Mouse (Mus musculus): ENCODE results near the gene Ppp3cb.
A peak's percentile ranks its signal among the peaks of the same experiment; 100 is the strongest.

Ppp3cb gene

DNA sequence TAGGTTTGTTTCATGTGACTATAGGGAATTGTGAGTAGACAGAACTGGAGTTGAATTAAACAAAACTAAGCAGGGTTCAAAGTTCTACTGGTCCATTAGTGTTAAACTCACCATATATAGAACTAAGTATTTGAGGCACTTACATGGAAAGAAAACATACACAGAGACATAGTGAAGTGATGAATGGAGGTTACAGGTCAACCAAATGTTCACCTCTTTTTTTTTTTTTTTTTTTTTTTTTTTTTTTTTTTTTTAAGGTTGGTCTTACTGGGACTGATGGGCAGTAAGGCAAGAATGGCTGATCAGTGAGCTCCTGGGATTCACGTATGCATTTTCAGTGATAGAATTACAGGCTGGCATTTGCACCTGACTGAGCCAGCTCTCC is 66.2 kb downstream of the Ppp3cb start:
- DNase-seq (ENCODE audit: low spot score in 2 of 2), result no peak

DNA sequence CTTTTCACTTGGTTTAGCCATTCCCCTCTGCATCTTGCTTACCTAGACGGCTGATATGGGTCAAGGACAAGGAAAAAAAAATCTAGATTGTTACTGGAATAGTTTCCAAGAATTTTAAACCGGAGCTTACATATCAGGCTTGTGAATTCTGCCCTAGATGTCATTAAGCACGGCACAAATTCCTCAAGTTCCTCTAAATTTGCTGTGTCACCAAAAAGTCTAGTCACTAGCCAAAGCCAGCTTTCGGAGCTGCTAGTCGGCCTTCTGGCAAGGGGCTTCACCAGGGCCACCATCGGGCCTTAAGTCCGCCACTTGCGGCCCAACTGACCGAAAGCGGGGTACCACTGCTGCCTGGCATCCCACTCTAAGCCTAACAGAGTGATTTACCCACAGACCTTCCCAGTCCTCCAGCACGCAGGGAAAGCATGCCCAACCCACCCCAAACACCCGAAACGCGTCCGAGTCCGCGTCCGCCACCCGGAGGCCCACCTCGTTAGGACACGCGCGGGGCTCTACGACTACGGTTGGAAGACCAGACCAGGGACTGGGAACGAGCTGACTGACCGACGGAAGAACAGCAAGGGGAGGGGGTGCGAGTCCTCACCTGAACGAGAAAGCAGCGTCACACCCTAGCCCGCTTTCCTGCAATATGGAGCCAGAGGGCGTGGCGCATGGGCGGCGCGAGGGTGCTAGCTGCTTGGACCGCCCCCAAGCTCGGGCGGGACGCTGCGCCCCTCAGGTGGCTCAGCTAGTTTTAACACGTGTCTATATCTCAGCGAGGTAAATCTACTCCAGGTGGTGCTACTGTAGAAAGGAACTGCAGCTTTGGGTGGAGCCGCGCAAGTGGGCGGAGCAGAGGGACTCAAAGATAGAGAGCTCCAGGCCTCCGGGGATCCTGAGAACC is 66.8 kb downstream of the Ppp3cb start, which contains the start of gene Anxa7:
TSS of gene Anxa7 (minus strand) at position 843 of the 904 bp plus-strand sequence.
- peak; percentile 42 to 77 for DNase-seq (ENCODE audit: low spot score in 2 of 2)

DNA sequence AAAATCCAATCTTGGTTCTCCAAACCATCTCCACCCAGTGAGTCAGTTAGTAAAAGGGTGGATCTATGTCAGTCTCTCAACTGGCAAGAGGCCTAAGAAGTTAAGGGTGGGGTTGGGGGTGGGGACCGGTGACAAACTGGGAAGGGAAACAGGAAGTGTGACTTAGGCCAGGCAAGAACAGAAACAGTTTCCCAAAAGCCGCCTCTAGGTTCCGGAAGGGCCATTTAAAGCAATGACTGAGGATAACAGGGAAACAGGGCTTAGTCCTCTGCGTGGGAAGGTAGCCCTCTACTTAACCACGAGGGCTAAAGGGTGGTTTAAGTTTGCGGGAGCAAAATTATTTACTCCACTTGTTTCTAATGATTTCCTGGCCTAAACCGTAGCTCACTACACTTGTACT is 67.6 kb downstream of the Ppp3cb start:
- peak in 1 of 2 experiments; percentile 8 for DNase-seq (ENCODE audit: low spot score in 2 of 2)

DNA sequence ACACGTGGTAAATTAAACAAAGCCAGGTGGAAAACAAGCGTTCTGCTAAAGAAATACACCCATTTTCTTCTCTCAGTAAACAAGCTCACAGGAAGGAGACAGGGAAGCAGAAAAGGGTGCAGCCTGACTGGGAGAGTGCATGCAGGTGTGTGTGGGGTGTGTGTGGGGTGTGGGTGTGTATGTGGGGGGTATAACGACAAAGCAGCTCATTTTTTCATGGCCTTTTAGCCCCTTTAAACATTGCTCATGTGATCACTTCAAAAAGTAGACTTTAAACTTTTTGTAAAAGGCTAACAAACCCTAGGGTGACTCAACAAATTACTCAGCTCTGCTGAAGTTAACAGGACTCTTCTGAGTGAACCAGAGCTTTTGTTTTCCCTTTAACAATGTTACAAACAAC is 68.0 kb downstream of the Ppp3cb start:
- no peak for DNase-seq (ENCODE audit: low spot score in 2 of 2)

DNA sequence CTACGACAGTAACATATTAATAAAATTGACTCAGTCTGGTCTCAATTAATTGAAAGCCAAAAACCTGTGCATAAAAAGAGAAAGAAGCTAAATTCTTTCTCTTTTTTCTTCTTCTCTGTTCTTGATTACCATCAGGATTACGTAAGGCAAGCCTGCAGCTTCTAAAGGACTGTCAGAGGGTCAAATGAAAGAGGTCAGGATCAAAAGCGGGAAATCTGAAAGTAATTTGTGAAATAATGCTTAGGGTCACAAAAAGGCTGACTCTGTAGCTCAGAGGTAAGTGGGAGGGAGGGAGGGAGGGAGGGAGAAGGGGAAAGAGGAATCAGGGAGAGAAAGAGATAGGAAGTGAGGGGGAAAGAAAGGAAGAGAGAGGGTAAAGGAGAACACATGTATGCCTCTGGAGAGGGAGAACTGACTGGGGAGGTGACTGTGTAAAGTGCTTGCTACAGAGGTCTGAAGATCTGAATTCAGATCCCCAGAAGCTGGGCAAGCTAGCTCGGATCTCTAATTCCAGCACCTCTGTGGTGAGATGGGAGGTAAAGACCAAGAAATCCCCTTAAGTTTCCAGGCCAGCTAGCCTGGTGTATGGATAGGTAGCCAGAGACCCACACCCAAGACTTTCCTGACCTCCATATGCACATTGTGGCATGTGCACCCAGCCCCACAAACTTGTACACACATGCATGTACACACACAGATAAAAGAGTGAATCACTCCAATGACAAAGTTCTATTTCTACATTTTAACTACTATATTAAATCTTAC is 68.9 kb downstream of the Ppp3cb start:
- no peak for DNase-seq (ENCODE audit: low spot score in 2 of 2)

DNA sequence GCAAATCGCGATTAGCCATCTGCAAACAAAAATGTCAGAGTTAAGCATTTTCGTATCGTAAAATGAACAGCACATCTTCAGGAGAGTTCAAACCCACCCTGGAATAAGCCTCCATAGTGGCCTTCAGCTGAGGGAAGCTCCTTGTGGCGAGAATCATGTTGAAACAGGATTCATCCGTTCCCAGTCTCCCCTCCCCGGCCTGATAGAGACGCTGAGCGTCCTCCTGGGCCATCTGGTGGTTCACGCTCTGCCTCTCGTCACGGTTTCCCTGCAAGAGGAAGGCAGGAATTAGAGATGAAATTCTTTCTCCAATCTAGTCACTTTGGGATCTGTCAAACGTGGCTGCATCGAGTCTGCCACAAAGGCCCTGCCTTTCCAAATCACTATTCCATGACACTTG is 86.2 kb downstream of the Ppp3cb start:
- no peak for DNase-seq (ENCODE audit: low spot score in 2 of 2)

DNA sequence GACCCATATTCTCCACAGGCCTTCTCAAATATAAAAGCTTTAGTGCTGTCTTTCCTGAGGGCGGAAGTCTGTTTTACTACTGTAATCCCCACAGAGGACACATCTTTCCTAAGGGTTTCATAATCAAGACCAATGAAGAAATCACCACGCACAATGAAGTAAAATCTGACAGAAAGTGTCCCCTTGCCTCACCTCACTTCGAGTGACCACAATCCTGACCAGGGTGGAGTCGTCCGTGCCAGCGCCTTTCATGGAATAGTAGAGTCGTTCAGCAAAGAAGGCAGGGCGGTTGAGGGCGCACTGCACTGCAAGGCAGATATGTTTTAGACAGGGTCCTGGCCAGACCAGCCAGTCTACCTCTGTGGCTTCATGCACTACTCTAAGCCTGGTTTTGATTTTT is 88.0 kb downstream of the Ppp3cb start:
- no peak for DNase-seq (ENCODE audit: low spot score in 2 of 2)

DNA sequence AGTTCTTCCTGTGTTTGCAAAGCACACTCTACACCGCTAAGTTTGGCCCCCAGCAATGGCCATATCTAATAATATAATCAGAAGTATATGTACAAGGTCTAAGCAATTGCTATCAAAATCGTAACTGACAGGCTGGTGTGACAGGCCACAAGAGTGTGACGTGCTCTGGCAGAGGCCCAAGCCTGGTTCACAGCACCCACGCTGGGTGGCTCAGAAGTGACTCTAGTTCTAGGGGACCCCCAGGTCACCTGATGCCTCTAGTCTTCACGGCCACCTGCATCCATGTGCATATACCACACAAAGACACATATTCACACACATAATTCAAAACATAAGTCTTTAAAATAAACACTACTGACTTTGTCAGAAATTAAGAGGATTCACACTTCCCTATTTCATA is 93.4 kb downstream of the Ppp3cb start:
- DNase-seq (ENCODE audit: low spot score in 2 of 2), result no peak

DNA sequence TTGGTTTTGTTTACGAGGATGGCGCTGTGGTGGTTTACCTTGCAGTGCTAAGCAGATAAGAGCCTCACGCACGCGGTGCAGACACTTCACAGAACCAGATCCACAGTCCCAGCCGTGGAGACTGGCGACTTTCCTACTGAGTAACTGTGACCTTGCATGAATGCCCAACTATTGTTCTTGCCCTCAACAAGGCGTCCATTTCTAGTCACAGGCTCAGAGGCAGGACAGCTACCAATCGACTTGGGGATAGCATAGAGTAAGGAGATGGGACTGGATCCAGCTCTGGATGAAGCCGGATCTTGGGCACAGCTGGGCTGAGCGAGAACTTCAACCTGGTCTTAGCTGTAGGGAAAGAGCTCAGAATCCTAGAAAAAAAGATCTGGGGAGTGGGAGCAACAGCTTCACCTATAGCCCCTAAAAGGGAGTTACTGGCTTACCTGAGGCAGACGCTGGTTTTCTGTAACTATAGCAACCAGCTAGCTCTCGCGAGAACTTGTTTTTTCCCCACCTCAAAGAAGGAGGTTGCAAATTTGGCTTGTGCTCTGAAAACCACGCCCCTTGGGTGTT is 94.5 kb downstream of the Ppp3cb start, which contains the start of gene Cfap70:
TSS of gene Cfap70 (minus strand) at position 462 of the 567 bp plus-strand sequence.
- DNase-seq (ENCODE audit: low spot score in 2 of 2), result peak in 1 of 2 experiments; percentile 68

DNA sequence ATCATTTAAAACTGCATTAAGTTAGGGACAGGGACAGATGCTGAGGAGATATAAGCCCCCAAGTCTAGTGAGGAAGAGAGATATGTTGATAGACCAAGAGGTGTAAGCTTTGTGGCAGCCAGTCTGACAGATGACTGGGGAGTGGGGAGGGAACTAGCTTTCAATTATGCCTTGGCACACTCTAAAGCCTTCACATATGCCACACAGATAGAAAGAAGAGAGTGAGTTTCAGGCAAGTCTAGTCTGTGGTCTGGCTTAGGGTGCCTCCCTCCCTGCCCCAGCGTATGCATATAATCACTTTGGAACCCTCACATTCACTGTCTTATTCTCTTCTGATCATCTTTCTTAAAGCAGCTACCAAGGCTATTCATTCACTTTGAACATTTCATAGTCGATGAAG is 95.1 kb downstream of the Ppp3cb start:
- no peak for DNase-seq (ENCODE audit: low spot score in 2 of 2)
